7 mouse cellular contexts compared by ENCODE assay signal in the genomic region with DNA sequence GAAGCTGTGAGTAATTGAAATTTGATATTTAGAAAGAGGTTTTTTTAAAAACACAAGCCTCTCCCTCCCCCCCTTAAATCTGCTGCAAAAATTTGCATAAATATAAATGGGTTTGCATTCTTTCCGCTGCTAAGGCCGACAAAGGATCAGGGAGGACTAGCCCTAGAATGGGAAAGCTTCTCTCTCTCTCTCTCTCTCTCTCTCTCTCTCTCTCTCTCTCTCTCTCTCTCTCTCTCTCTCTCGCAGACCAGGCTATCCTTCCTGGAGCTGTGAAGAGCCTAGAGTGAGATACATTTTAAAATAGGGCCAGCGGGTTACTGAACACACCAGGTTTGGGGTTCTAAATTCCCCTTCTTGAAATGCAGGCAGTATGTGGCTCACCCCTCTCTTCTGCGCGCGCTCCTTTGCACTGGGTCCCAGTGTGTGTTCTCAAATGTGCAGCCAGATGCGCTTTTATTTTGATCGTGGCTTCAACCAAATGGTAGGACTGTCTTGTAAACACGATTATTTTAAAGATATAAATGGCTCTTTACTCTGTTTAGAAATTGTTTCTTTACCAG.
DNase-seq lines count a peak whose midpoint lies in the region; ATAC-seq and TF ChIP-seq lines count a peak whose summit lies in the region.

No protein-coding gene starts in this region.

- peak overlapping the region; percentile 65 for H3K4me2 ChIP-seq in hindbrain, embryonic 14.5 days (replicated peaks)

- H3K4me3 ChIP-seq in forebrain, embryonic 10.5 days = peak overlapping the region; percentile 61
- H3K4me3 ChIP-seq in hindbrain, embryonic 14.5 days (replicated peaks; ENCODE audit: low read length) = peak overlapping the region; percentile 56
- H3K4me3 ChIP-seq in midbrain, embryonic 10.5 days = peak overlapping the region; percentile 72

- no peaks in the 10 kb centered on the region for H3K9me3 ChIP-seq in forebrain, embryonic 10.5 days
- no peaks in the 10 kb centered on the region for H3K9me3 ChIP-seq in hindbrain, embryonic 14.5 days (ENCODE audit: control insufficient read depth, low read length)
- no peaks in the 10 kb centered on the region for H3K9me3 ChIP-seq in midbrain, embryonic 10.5 days (replicated peaks)

- intact Hi-C loops in left cerebral cortex, postnatal 25 days (cut with DNase I) = loop anchor here (2.0 kb wide), 1 partner anchor 86 kb away; no protein-coding TSS in a partner anchor

- peak; percentile 80 for DNase-seq in MN1 (ENCODE audit: low spot score)
- peak; percentile 88 for DNase-seq in brain, embryonic 14.5 days (ENCODE audit: low read depth)
- peak; percentile 66 for DNase-seq in forebrain, embryonic 10.5 days (ENCODE audit: extremely low spot score, low spot score)
- DNase-seq in hindbrain, embryonic 14.5 days (ENCODE audit: low spot score) = peak; percentile 72
- peak; percentile 43 to 52 for DNase-seq in left cerebral cortex, postnatal 25 days (ENCODE audit: low spot score in 2 of 2)
- DNase-seq in midbrain, embryonic 10.5 days (ENCODE audit: low spot score) = peak; percentile 67
- peak; percentile 22 to 35 for DNase-seq in spleen, postnatal 14 days (ENCODE audit: low spot score in 2 of 2)

- 0% methylated on average over 10 of the region's 10 CpGs for WGBS in forebrain, embryonic 10.5 days
- under 1% methylated on average over 10 of the region's 10 CpGs for WGBS in hindbrain, embryonic 14.5 days
- under 1% methylated on average over 10 of the region's 10 CpGs for WGBS in midbrain, embryonic 10.5 days

- peak; percentile 57; the same call in 1 of the 2 replicates for ATAC-seq in hindbrain, embryonic 14.5 days (ENCODE audit: low FRiP score)

- no peak for TF ChIP-seq CTCF in brain, embryonic 14.5 days (IDR thresholded peaks at IDR 0.05; ENCODE audit: borderline replicate concordance, extremely low read depth, insufficient read depth, insufficient read length)

- TF ChIP-seq POLR2A in brain, embryonic 14.5 days (IDR thresholded peaks at IDR 0.05; ENCODE audit: borderline replicate concordance, extremely low read depth, insufficient read depth, insufficient read length, poor library complexity, severe bottlenecking) = no peak

- peak overlapping the region; percentile 93 for H3K27ac ChIP-seq in forebrain, embryonic 10.5 days
- H3K27ac ChIP-seq in hindbrain, embryonic 14.5 days = peak overlapping the region; percentile 89
- peak overlapping the region; percentile 95 for H3K27ac ChIP-seq in midbrain, embryonic 10.5 days (replicated peaks)

- no peaks in the 10 kb centered on the region for H3K36me3 ChIP-seq in forebrain, embryonic 10.5 days (replicated peaks)
- H3K36me3 ChIP-seq in hindbrain, embryonic 14.5 days (replicated peaks; ENCODE audit: control insufficient read depth, insufficient read depth) = no peaks in the 10 kb centered on the region
- H3K36me3 ChIP-seq in midbrain, embryonic 10.5 days = no peaks in the 10 kb centered on the region

- H3K4me1 ChIP-seq in forebrain, embryonic 10.5 days = peaks cover 45% of the 10 kb centered on the region
- H3K4me1 ChIP-seq in hindbrain, embryonic 14.5 days (replicated peaks; ENCODE audit: control insufficient read depth, insufficient read depth, low read length) = peaks cover 43% of the 10 kb centered on the region
- H3K4me1 ChIP-seq in midbrain, embryonic 10.5 days = peaks cover 48% of the 10 kb centered on the region

- H3K27me3 ChIP-seq in forebrain, embryonic 10.5 days (ENCODE audit: poor library complexity, severe bottlenecking) = no peaks in the 10 kb centered on the region
- no peaks in the 10 kb centered on the region for H3K27me3 ChIP-seq in hindbrain, embryonic 14.5 days (ENCODE audit: control insufficient read depth, insufficient read depth, low read length)
- no peaks in the 10 kb centered on the region for H3K27me3 ChIP-seq in midbrain, embryonic 10.5 days (ENCODE audit: low read depth, poor library complexity, severe bottlenecking)

- H3K9ac ChIP-seq in hindbrain, embryonic 14.5 days = peak overlapping the region; percentile 83

Comparison
In these comparisons a context has a peak if more than half of its experiments do, and no peak if none do; other contexts are left out.
1. Peak in every context shown above with its lines: DNase-seq, ATAC-seq, H3K4me3 ChIP-seq and H3K27ac ChIP-seq.
2. DNase-seq: peak in every context shown above with its lines; median percentile 88 in brain, embryonic 14.5 days; 80 in MN1; 72 in hindbrain, embryonic 14.5 days; 67 in midbrain, embryonic 10.5 days; 66 in forebrain, embryonic 10.5 days; 48 in left cerebral cortex, postnatal 25 days; 28 in spleen, postnatal 14 days.